Mouse (Mus musculus): ENCODE results near the gene Dnajc9. TPM values are rescaled to one million over a fixed set of nuclear protein-coding genes. Genes with fewer than 3 reads are reported as not detected.
A peak's percentile ranks its signal among the peaks of the same experiment; 100 is the strongest.

The Dnajc9 gene
- 89.4 and 106 TPM in 2 replicates for polyA plus RNA-seq (2015; fragmentation: Nextera tagmentation; extraction: Ambion mirVana)

DNA sequence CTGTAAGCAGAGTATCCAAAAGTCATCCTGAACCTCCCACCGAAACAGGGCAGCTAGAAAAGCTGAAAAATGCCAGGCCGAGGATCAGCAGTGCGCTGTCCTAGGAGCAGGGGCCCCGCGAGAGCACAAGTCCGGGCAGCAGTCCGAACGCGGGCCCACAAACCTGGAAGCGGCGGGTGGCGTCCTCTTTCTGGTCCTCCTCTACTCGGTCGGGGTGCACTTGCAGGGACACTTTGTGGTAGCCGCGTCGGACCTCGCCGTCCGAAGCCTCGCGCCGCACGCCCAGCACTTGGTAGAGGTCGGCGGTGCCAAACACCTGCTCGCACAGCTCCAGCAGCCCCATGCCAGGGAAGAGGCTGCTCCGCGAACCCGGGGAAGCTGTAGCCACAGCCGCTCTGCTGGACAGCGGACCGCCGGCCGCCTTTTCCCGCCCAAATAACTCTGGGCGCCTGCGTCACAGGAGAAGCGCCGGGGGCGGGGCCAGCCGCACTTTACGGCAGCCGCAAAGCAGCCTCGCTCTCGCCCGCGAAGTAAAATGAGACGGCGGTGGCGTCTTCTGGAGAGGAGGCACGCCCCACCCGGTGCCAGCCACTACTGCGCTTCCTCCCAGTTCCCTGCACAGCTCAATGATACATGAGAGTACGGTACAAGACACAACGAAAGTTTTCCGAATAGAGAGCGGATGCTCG lies at the start of gene Dnajc9:
Gene Dnajc9, minus strand, starts transcription at position 470 of the 689 bp plus-strand sequence.
- H3K27ac ChIP-seq (replicated peaks) = peak within 1 kb of the TSS; percentile 84
- under 1% methylated on average over 59 of the region's 59 CpGs for WGBS
- H3K4me1 ChIP-seq = peaks cover 41% of the 10 kb centered on the region
- no peaks in the 10 kb centered on the region for H3K9me3 ChIP-seq
- H3K36me3 ChIP-seq = peaks cover 55% of the 10 kb centered on the region
- peak within 1 kb of the TSS; percentile 75 for H3K4me2 ChIP-seq
- peak within 1 kb of the TSS; percentile 87 for H3K9ac ChIP-seq
- H3K27me3 ChIP-seq (replicated peaks) = no peaks in the 10 kb centered on the region
- ATAC-seq (ENCODE audit: extremely low read depth, insufficient number of reproducible peaks, low FRiP score, low TSS enrichment) = peak; percentile 64
- peak within 1 kb of the TSS; percentile 74 for H3K4me3 ChIP-seq

DNA sequence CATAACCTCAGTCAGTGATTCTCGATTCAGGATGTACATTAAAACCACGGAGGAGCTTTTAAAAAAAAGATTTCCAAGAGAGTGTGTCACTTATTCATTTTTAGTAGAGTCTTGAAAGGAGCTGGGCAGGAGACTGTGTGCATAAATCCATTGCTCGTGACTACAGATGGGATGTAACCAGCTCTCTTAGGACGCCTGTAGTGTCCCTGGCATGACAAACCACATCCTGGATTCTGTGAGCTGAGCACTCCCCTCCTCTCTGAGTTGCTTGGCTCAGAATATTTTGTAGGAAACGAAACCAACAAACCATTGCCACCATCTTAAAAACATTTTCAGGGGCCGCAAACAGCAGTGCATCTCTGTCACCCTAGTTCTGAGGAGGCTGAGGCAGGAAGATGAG lies 48.3 kb upstream of the Dnajc9 start:
- Histone ChIP-seq H3K27me3 (replicated peaks) (no peaks in the 10 kb centered on the region), H3K27ac (replicated peaks) (no peak overlapping the region), H3K4me1 (no peaks in the 10 kb centered on the region), H3K4me2 (no peak overlapping the region), H3K9me3 (no peaks in the 10 kb centered on the region), H3K4me3 (no peak overlapping the region), H3K9ac (no peak overlapping the region), H3K36me3 (no peaks in the 10 kb centered on the region)
- ATAC-seq (ENCODE audit: extremely low read depth, insufficient number of reproducible peaks, low FRiP score, low TSS enrichment) = no peak
- WGBS = 60% methylated on average over 6 of the region's 6 CpGs

DNA sequence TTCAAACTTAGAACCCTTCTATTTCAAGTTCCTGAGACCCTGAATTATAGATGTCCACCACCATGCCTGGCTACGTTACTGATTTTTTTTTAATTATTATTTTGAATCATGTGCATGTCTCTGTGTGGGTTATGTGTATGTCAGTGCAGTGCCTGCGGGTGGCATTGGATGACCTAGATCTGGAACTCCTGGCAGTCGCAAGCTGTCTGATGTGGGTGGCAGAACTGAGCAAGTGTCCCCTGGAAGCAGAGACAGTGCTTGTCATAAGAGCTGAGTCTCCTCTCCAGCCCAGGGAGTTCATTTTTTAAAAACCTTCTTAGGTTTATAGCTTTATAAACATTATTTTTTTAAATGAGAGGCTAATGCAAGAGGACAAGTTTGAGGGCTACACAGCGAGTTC lies 43.7 kb upstream of the Dnajc9 start:
- WGBS = 80% methylated on average over 4 of the region's 4 CpGs
- no peak overlapping the region for H3K27ac ChIP-seq (replicated peaks)
- no peaks in the 10 kb centered on the region for H3K4me1 ChIP-seq
- H3K36me3 ChIP-seq = no peaks in the 10 kb centered on the region
- H3K27me3 ChIP-seq (replicated peaks) = no peaks in the 10 kb centered on the region
- H3K9me3 ChIP-seq = no peaks in the 10 kb centered on the region
- no peak overlapping the region for H3K4me3 ChIP-seq
- no peak for ATAC-seq (ENCODE audit: extremely low read depth, insufficient number of reproducible peaks, low FRiP score, low TSS enrichment)
- no peak overlapping the region for H3K4me2 ChIP-seq
- no peak overlapping the region for H3K9ac ChIP-seq

DNA sequence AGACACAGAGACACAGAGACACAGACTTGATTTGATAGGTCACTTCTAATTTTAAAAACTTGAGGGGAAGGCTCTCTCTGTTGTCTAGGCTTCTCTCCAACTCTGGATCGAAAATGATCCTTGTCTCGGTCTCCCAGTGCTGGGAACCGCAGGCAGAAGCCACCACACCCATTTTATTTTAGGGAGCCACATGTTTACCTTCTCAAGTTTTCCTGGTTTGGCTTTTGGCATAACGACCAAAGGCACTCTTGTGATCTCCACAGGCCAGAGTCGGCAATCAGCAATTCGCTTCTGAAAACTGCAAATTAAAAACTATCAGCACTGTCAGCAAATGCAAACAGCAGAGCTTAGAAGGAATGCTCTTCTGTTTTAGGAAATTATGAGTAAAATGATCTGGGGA lies 43.0 kb upstream of the Dnajc9 start:
- 70% methylated on average over 6 of the region's 6 CpGs for WGBS
- Histone ChIP-seq H3K36me3 (no peaks in the 10 kb centered on the region), H3K4me3 (no peak overlapping the region), H3K4me1 (no peaks in the 10 kb centered on the region), H3K9me3 (no peaks in the 10 kb centered on the region), H3K27ac (replicated peaks) (no peak overlapping the region), H3K4me2 (no peak overlapping the region), H3K27me3 (replicated peaks) (no peaks in the 10 kb centered on the region), H3K9ac (no peak overlapping the region)
- no peak for ATAC-seq (ENCODE audit: extremely low read depth, insufficient number of reproducible peaks, low FRiP score, low TSS enrichment)

DNA sequence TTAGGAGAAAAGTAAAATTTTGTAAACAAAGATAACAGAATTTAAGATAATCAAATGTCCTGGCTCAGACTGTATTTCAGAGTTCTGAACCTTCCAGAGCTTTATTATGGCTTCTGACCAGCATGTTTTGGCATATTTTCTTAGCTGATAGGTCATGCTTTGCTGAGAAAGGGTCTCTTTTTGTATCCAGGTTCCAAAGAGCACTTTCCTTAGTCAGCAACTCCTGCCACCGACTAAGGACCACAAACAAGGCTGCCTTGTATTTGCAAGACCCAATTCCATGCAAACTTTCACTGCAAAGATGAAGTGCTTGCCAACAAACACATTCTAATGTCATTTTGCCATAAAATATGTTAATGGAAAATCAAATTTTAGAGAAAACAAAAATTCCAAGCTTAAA lies 41.1 kb upstream of the Dnajc9 start:
- no peak for ATAC-seq (ENCODE audit: extremely low read depth, insufficient number of reproducible peaks, low FRiP score, low TSS enrichment)
- Histone ChIP-seq H3K9ac (no peak overlapping the region), H3K9me3 (no peaks in the 10 kb centered on the region), H3K27me3 (replicated peaks) (no peaks in the 10 kb centered on the region), H3K4me3 (no peak overlapping the region), H3K27ac (replicated peaks) (no peak overlapping the region), H3K36me3 (no peaks in the 10 kb centered on the region), H3K4me2 (no peak overlapping the region), H3K4me1 (no peaks in the 10 kb centered on the region)
- 42% methylated on average over 1 of the region's 1 CpGs for WGBS

DNA sequence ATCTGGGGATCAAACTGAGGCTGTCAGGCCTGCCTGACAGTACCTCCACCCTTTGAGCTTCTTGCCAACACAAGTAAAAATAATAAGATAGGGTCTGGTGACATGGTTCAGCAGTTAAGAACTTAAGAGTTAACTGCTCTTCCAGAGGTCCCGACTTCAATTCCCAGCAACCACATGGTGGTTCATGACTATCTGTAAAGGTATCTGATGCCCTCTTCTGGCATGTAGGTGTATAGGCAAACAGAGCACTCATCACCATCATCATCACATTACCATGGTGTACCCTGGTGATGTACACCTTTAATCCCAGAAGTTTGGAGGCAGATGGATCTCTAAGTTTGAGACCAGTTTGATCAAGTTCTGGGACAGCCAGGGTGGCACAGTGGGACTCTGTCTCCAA lies 39.9 kb upstream of the Dnajc9 start:
- no peaks in the 10 kb centered on the region for H3K9me3 ChIP-seq
- no peaks in the 10 kb centered on the region for H3K36me3 ChIP-seq
- no peak overlapping the region for H3K27ac ChIP-seq (replicated peaks)
- no peak overlapping the region for H3K4me3 ChIP-seq
- 38% methylated on average over 1 of the region's 1 CpGs for WGBS
- H3K27me3 ChIP-seq (replicated peaks) = no peaks in the 10 kb centered on the region
- no peak overlapping the region for H3K9ac ChIP-seq
- H3K4me2 ChIP-seq = no peak overlapping the region
- H3K4me1 ChIP-seq = no peaks in the 10 kb centered on the region
- no peak for ATAC-seq (ENCODE audit: extremely low read depth, insufficient number of reproducible peaks, low FRiP score, low TSS enrichment)

DNA sequence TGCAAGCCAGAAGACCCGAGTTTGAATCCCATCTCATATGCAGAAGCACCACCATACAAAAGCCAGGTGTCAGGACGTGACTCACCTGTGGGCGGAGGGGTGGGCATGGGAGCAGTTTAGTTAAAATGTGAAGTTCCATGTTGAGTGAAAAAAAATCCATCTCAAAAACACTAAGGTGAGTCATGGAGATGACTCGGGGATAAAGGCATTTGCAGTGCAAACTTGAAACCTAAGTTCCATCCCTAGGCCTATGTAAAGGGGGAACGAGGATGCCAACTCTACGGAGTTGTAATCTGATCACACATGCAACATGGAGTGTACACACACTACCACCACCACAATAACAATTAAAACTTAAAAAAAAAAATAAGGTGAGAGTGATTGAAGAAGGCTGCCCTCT lies 34.3 kb upstream of the Dnajc9 start:
- H3K27ac ChIP-seq (replicated peaks) = no peak overlapping the region
- H3K9me3 ChIP-seq = no peaks in the 10 kb centered on the region
- no peak overlapping the region for H3K4me2 ChIP-seq
- no peak overlapping the region for H3K4me3 ChIP-seq
- no peaks in the 10 kb centered on the region for H3K4me1 ChIP-seq
- 76% methylated on average over 6 of the region's 6 CpGs for WGBS
- no peak for ATAC-seq (ENCODE audit: extremely low read depth, insufficient number of reproducible peaks, low FRiP score, low TSS enrichment)
- no peaks in the 10 kb centered on the region for H3K36me3 ChIP-seq
- H3K9ac ChIP-seq = no peak overlapping the region
- no peaks in the 10 kb centered on the region for H3K27me3 ChIP-seq (replicated peaks)

DNA sequence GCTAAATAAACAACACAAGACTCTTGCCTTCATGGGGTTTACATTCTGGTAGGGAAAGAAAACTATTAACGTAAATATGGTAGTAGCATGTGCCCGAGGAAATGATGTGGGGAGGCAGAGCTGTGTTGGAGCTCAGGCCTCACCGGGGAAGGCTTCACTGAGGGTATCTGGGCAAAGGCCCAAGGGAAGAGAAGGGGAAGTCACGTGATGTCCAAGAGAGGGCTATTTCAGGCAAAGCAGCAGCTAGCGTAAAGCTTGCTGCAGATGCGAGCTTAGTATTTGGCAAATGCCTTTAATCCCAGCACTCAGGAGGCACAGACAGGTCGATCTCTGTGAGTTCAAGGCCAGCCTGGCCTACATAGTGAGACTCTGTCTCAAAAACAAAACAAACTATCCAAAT lies 33.5 kb upstream of the Dnajc9 start:
- no peak for ATAC-seq (ENCODE audit: extremely low read depth, insufficient number of reproducible peaks, low FRiP score, low TSS enrichment)
- Histone ChIP-seq H3K27ac (replicated peaks) (no peak overlapping the region), H3K27me3 (replicated peaks) (no peaks in the 10 kb centered on the region), H3K4me3 (no peak overlapping the region), H3K4me1 (no peaks in the 10 kb centered on the region), H3K9me3 (no peaks in the 10 kb centered on the region), H3K4me2 (no peak overlapping the region), H3K9ac (no peak overlapping the region), H3K36me3 (no peaks in the 10 kb centered on the region)
- 41% methylated on average over 7 of the region's 7 CpGs for WGBS

DNA sequence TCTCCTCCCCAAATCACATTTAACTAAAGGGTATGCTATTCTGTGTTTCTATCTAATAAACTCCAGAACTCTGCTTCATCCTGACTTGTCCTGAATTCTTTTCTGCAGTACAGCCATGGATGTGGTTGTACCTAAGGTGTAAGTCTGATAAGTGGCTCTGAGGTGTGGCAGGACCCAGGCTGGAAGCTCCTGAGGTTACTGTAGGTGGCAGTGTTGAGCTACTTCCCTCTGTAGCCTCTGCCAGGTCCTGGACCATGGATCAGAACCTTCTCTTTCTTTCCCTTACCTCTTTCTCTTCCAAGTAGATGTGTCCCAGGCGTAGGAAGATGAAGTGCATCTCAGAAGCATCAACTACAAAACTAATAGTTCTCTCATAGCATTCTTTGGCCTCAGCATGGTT lies 11.4 kb upstream of the Dnajc9 start:
- Histone ChIP-seq H3K36me3 (no peaks in the 10 kb centered on the region), H3K9ac (no peak overlapping the region), H3K9me3 (no peaks in the 10 kb centered on the region), H3K27me3 (replicated peaks) (no peaks in the 10 kb centered on the region), H3K4me2 (no peak overlapping the region), H3K4me3 (no peak overlapping the region), H3K4me1 (no peaks in the 10 kb centered on the region), H3K27ac (replicated peaks) (no peak overlapping the region)
- no peak for ATAC-seq (ENCODE audit: extremely low read depth, insufficient number of reproducible peaks, low FRiP score, low TSS enrichment)
- 39% methylated on average over 1 of the region's 1 CpGs for WGBS

DNA sequence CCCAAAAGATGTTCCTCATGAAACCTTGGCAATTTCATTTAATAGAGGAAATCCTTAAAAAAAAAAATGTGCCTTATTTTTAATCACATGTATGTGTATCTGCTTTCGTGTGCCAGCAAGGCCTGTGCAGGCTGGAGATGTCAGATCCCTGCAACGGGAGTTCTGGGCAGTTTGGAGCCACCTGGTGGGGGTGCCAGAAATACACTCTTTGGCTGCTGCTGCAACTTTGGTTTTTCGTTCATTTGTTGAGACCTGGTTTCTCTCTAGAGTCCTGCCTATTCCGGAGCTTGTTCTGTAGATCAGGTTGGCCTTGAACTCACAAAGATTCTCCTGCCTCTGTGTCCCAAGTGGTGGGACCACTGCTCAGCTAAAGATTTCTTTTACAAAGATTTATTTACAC lies 10.2 kb upstream of the Dnajc9 start:
- Histone ChIP-seq H3K9ac (no peak overlapping the region), H3K27ac (replicated peaks) (no peak overlapping the region), H3K36me3 (no peaks in the 10 kb centered on the region), H3K4me3 (no peak overlapping the region), H3K4me1 (0 out of 2 replicates have a peak, but pooled peaks cover 5% of the 10 kb centered on the region), H3K27me3 (replicated peaks) (no peaks in the 10 kb centered on the region), H3K4me2 (no peak overlapping the region), H3K9me3 (no peaks in the 10 kb centered on the region)
- ATAC-seq (ENCODE audit: extremely low read depth, insufficient number of reproducible peaks, low FRiP score, low TSS enrichment) = no peak
- WGBS = 30% methylated on average over 4 of the region's 4 CpGs

DNA sequence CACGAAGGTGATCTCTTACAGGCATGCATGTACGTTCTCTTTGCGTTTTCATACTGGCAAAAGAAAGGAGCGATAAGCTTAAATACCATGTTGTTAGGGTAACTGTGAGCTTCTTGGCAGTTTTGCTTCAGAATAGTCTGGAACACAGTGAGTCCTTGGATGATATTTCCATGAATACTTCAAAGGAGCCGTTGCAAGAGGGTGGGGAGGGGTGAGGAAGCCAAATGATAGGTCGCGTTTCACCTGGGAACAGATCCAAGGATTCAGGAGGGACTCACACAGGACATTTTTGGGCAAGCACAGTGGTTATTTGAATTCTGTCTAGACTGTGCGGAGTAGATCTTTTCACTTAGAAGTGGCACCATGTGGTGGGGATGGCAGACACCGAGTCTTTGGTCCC lies 8.5 kb upstream of the Dnajc9 start:
- no peak for ATAC-seq (ENCODE audit: extremely low read depth, insufficient number of reproducible peaks, low FRiP score, low TSS enrichment)
- H3K36me3 ChIP-seq = no peaks in the 10 kb centered on the region
- peaks cover 8% of the 10 kb centered on the region; the same call in 1 of the 2 replicates for H3K4me1 ChIP-seq
- no peak overlapping the region for H3K27ac ChIP-seq (replicated peaks)
- no peak overlapping the region for H3K9ac ChIP-seq
- H3K4me3 ChIP-seq = no peak overlapping the region
- no peaks in the 10 kb centered on the region for H3K27me3 ChIP-seq (replicated peaks)
- H3K4me2 ChIP-seq = no peak overlapping the region
- WGBS = 73% methylated on average over 9 of the region's 9 CpGs
- H3K9me3 ChIP-seq = no peaks in the 10 kb centered on the region

DNA sequence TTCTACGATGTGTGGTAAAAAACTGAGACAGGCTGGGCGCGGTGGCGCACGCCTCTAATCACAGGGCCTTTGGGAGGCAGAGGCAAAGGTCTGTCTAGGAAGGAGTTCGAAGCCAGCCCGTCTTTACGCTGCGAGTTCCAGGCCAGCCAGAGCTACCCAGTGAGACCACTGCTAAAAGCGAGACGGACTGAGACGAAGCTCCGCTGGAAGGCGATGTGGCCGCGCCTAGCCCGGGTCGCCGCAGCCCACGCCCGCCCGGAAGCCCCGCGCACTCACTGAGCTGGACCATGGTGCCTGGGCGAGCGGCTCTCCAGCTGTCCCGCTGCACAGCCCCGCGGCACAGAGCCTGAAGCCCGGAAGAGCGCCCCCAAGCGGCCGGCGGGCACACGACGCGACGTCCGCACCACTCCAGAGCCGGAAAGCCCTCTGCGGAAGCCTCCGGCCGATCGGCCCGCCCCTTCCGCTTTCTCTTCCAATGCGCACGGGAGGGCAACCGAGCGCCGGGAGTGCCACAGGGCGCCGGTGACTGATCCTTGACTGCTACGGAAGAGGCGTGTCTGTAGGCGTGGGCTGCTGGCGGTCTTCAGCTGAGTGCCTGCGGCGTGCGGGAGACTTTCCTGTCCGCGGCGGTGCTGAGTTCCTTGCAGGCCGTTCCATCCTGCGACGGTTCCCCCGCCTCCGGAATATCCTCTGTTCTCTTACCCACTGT lies 4.6 kb upstream of the Dnajc9 start, which contains the start of gene Mrps16:
Gene Mrps16, minus strand, starts transcription at position 430 of the 709 bp plus-strand sequence.
- H3K4me1 ChIP-seq = peaks cover 18% of the 10 kb centered on the region
- WGBS = under 1% methylated on average over 68 of the region's 68 CpGs

More for the DNA sequence above, 4.6 kb upstream of the Dnajc9 start, which contains the start of gene Mrps16:
- peak; percentile 97 for ATAC-seq (ENCODE audit: extremely low read depth, insufficient number of reproducible peaks, low FRiP score, low TSS enrichment)
- no peaks in the 10 kb centered on the region for H3K9me3 ChIP-seq
- H3K9ac ChIP-seq = peak within 1 kb of the TSS; percentile 97
- H3K36me3 ChIP-seq = peaks cover 23% of the 10 kb centered on the region
- no peaks in the 10 kb centered on the region for H3K27me3 ChIP-seq (replicated peaks)
- peak within 1 kb of the TSS; percentile 89 for H3K27ac ChIP-seq (replicated peaks)
- peak within 1 kb of the TSS; percentile 90 for H3K4me3 ChIP-seq
- peak within 1 kb of the TSS; percentile 73 for H3K4me2 ChIP-seq
